Mouse (Mus musculus): ENCODE data around the gene Fxyd4. TPM values are rescaled to one million over a fixed set of nuclear protein-coding genes. Genes with fewer than 3 reads are reported as not detected.

Fxyd4 gene
- 0.20 TPM in 1 of 2 replicates, not detected in the other for polyA plus RNA-seq (2015; fragmentation: Nextera tagmentation; extraction: Ambion mirVana)

GRCm38 (mm10) chr6:117937222-117937932, at the start of gene Fxyd4:
Fxyd4 (minus strand) TSS chr6:117937692.
- Histone ChIP-seq H3K9ac (replicated peaks) (no peak within 1 kb of the TSS), H3K4me2 (ENCODE audit: low read depth, low read length) (no peak within 1 kb of the TSS), H3K4me1 (ENCODE audit: insufficient read depth) (no peaks in the 10 kb centered on the region), H3K36me3 (replicated peaks; ENCODE audit: insufficient read depth, low read length) (no peaks in the 10 kb centered on the region), H3K4me3 (ENCODE audit: low read depth, low read length) (no peak within 1 kb of the TSS), H3K9me3 (ENCODE audit: low read length) (no peaks in the 10 kb centered on the region), H3K27me3 (ENCODE audit: insufficient read depth, low read length) (no peaks in the 10 kb centered on the region), H3K27ac (ENCODE audit: low read depth) (no peak within 1 kb of the TSS)
- DNase-seq (no peak), ATAC-seq (no peak)
- TF ChIP-seq CTCF (IDR thresholded peaks at IDR 0.05; ENCODE audit: low read depth) (no peak), EP300 (IDR thresholded peaks at IDR 0.05; ENCODE audit: low read depth) (no peak)
- WGBS (ENCODE audit: insufficient replicate concordance) = 63% methylated on average over 10 of the region's 10 CpGs

- H3K9me3 ChIP-seq (ENCODE audit: low read length) = no peaks in the 10 kb centered on the region
- no peak overlapping the region for H3K4me2 ChIP-seq (ENCODE audit: low read depth, low read length)
- no peaks in the 10 kb centered on the region for H3K27me3 ChIP-seq (ENCODE audit: insufficient read depth, low read length)
- no peak overlapping the region for H3K27ac ChIP-seq (ENCODE audit: low read depth)
- H3K36me3 ChIP-seq (replicated peaks; ENCODE audit: insufficient read depth, low read length) = no peaks in the 10 kb centered on the region
- ATAC-seq = no peak
- H3K4me1 ChIP-seq (ENCODE audit: insufficient read depth) = no peaks in the 10 kb centered on the region
- WGBS (ENCODE audit: insufficient replicate concordance) = 60% methylated on average over 5 of the region's 5 CpGs
- no peak overlapping the region for H3K9ac ChIP-seq (replicated peaks)
- TF ChIP-seq EP300 (IDR thresholded peaks at IDR 0.05; ENCODE audit: low read depth) = no peak
- peak; percentile 21; the same call in 1 of the 2 replicates for TF ChIP-seq CTCF (IDR thresholded peaks at IDR 0.05; ENCODE audit: low read depth)
- H3K4me3 ChIP-seq (ENCODE audit: low read depth, low read length) = no peak overlapping the region
- DNase-seq = no peak
Measured at GRCm38 (mm10) chr6:117987173-117987572, 49.7 kb upstream of the Fxyd4 start.

- no peaks in the 10 kb centered on the region for H3K4me1 ChIP-seq (ENCODE audit: insufficient read depth)
- H3K9me3 ChIP-seq (ENCODE audit: low read length) = peaks cover 6% of the 10 kb centered on the region; the same call in 1 of the 2 replicates
- no peaks in the 10 kb centered on the region for H3K27me3 ChIP-seq (ENCODE audit: insufficient read depth, low read length)
- no peaks in the 10 kb centered on the region for H3K36me3 ChIP-seq (replicated peaks; ENCODE audit: insufficient read depth, low read length)
- H3K9ac ChIP-seq (replicated peaks) = no peak overlapping the region
- DNase-seq = no peak
- TF ChIP-seq EP300 (IDR thresholded peaks at IDR 0.05; ENCODE audit: low read depth) (no peak), CTCF (IDR thresholded peaks at IDR 0.05; ENCODE audit: low read depth) (peak; percentile 39)
- no peak overlapping the region for H3K4me3 ChIP-seq (ENCODE audit: low read depth, low read length)
- no peak overlapping the region for H3K27ac ChIP-seq (ENCODE audit: low read depth)
- no peak for ATAC-seq
- no peak overlapping the region for H3K4me2 ChIP-seq (ENCODE audit: low read depth, low read length)
- WGBS (ENCODE audit: insufficient replicate concordance) = 31% methylated on average over 9 of the region's 9 CpGs
Measured at GRCm38 (mm10) chr6:117966729-117967128, 29.2 kb upstream of the Fxyd4 start.

- Histone ChIP-seq H3K4me3 (ENCODE audit: low read depth, low read length) (no peak overlapping the region), H3K9ac (replicated peaks) (no peak overlapping the region), H3K27ac (ENCODE audit: low read depth) (no peak overlapping the region), H3K9me3 (ENCODE audit: low read length) (peaks cover 6% of the 10 kb centered on the region; the same call in 1 of the 2 replicates), H3K27me3 (ENCODE audit: insufficient read depth, low read length) (no peaks in the 10 kb centered on the region), H3K4me2 (ENCODE audit: low read depth, low read length) (no peak overlapping the region), H3K36me3 (replicated peaks; ENCODE audit: insufficient read depth, low read length) (no peaks in the 10 kb centered on the region), H3K4me1 (ENCODE audit: insufficient read depth) (no peaks in the 10 kb centered on the region)
- ATAC-seq (no peak), DNase-seq (no peak)
- peak; percentile 37 for TF ChIP-seq CTCF (IDR thresholded peaks at IDR 0.05; ENCODE audit: low read depth)
- no peak for TF ChIP-seq EP300 (IDR thresholded peaks at IDR 0.05; ENCODE audit: low read depth)
- WGBS (ENCODE audit: insufficient replicate concordance) = 72% methylated on average over 3 of the region's 3 CpGs
Measured at GRCm38 (mm10) chr6:117963201-117963600, 25.7 kb upstream of the Fxyd4 start.

- Histone ChIP-seq H3K4me1 (ENCODE audit: insufficient read depth) (no peaks in the 10 kb centered on the region), H3K27ac (ENCODE audit: low read depth) (no peak overlapping the region), H3K4me3 (ENCODE audit: low read depth, low read length) (no peak overlapping the region), H3K9me3 (ENCODE audit: low read length) (peaks cover 2% of the 10 kb centered on the region; the same call in 1 of the 2 replicates), H3K9ac (replicated peaks) (no peak overlapping the region), H3K36me3 (replicated peaks; ENCODE audit: insufficient read depth, low read length) (no peaks in the 10 kb centered on the region), H3K27me3 (ENCODE audit: insufficient read depth, low read length) (no peaks in the 10 kb centered on the region), H3K4me2 (ENCODE audit: low read depth, low read length) (no peak overlapping the region)
- no peak for TF ChIP-seq EP300 (IDR thresholded peaks at IDR 0.05; ENCODE audit: low read depth)
- no peak for TF ChIP-seq CTCF (IDR thresholded peaks at IDR 0.05; ENCODE audit: low read depth)
- DNase-seq = no peak
- 43% methylated on average over 14 of the region's 14 CpGs for WGBS (ENCODE audit: insufficient replicate concordance)
- ATAC-seq = peak; percentile 23; the same call in 1 of the 2 replicates
Measured at GRCm38 (mm10) chr6:117956851-117957501, 19.5 kb upstream of the Fxyd4 start.

- DNase-seq (no peak), ATAC-seq (no peak)
- 59% methylated on average over 6 of the region's 6 CpGs for WGBS (ENCODE audit: insufficient replicate concordance)
- no peak overlapping the region for H3K9ac ChIP-seq (replicated peaks)
- no peaks in the 10 kb centered on the region for H3K4me1 ChIP-seq (ENCODE audit: insufficient read depth)
- H3K27me3 ChIP-seq (ENCODE audit: insufficient read depth, low read length) = no peaks in the 10 kb centered on the region
- H3K4me3 ChIP-seq (ENCODE audit: low read depth, low read length) = no peak overlapping the region
- peaks cover 2% of the 10 kb centered on the region; the same call in 1 of the 2 replicates for H3K9me3 ChIP-seq (ENCODE audit: low read length)
- no peak overlapping the region for H3K27ac ChIP-seq (ENCODE audit: low read depth)
- no peak for TF ChIP-seq EP300 (IDR thresholded peaks at IDR 0.05; ENCODE audit: low read depth)
- TF ChIP-seq CTCF (IDR thresholded peaks at IDR 0.05; ENCODE audit: low read depth) = no peak
- no peaks in the 10 kb centered on the region for H3K36me3 ChIP-seq (replicated peaks; ENCODE audit: insufficient read depth, low read length)
- no peak overlapping the region for H3K4me2 ChIP-seq (ENCODE audit: low read depth, low read length)
Measured at GRCm38 (mm10) chr6:117956161-117956560, 18.7 kb upstream of the Fxyd4 start.

Measured in liver, postnatal 0 days (tissue).